Mouse (Mus musculus) embryo, embryonic 10.5 days (tissue): ENCODE results near the gene Hdhd3.
A peak's percentile ranks its signal among the peaks of the same experiment; 100 is the strongest.
"Not testable (repeated sequence)": the region's sequence is repeated elsewhere in the genome, so short reads cannot be mapped to it uniquely, and the experiment has no call there.

Experiments
- DNase-seq: peaks from one replicate; pipeline ENCODE4 v3.0.0-alpha.2; 2015; ENCODE audit warnings: low spot score

Gene Hdhd3

DNA sequence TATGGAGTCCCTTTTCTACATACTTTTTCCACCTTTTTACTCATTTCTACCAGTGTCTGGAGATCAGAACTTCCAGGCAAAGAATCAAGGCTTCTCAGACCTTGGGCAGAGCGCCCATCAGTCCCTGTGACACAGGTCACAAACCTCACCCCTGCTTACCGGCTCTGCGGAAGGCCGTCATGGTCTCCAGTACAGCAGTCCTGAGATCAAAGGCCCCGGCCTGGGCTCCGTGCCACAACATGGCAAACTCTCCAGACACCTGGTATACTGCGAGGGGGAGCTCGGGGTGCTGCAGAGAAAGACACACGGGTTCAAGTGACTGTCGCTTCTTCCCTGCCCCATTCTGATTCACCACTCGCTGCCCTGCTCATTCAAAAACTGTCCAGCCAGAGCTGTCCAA is 6.7 kb upstream of the Hdhd3 start:
- no peak for DNase-seq

DNA sequence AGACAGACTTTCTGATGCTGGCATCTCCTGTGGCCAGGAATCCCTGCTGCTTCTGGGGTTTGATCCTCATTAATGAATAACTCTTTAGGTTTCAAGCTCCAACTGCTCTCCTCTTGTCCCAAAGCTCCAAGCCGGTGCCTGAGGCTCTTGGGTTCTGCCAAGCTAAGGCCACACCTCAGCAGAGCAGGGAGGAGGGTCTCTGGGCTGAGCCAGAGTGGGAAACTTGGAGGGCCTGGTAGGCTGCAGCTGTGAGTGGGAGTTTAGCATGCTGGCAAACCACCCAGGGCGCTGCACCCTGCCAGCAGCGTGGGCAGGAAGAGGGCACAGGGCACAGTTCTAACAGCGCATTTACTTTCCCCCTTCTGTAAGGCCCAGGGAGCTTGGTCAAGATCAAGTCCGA is 5.6 kb upstream of the Hdhd3 start:
- no peak for DNase-seq

DNA sequence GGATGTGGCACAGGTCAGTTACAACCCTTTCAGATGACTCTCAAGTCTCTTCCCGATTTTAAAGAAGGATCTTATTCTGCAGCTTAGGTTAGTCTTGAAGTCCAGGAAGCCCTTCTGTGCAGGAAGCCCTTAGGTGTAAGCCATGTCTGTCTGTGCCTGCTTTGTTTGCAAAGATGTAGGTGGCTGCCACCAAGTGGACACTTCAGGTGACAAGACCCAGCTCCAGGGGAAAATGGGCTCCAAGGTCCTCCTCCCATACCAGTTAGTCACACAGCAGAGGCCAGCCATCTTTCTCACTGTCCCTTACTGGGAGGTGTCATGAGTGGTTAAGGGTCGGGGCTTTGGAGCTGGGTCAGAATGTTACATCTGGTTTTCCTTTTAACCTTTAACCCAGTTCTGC is 3.5 kb upstream of the Hdhd3 start:
- DNase-seq: peak; percentile 37

DNA sequence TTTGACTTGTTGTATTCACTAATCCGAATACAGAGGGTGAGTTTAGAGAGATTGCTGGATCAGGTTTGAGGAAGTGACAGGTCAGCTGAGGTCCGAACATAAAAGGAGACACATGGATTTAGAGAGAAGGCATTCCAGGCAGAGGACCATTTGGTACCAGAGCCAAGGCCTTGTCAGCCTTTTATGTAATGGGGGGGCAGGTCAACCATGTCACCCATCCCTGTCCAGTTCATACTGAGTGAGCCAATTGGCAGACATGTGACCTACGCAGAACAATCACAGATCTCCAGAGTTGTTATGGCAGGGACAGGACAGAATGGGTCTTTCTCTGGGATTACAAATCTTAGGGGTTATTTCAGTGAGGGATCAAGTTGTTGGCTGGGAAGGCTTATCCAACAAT is 2.7 kb upstream of the Hdhd3 start:
- no peak for DNase-seq

DNA sequence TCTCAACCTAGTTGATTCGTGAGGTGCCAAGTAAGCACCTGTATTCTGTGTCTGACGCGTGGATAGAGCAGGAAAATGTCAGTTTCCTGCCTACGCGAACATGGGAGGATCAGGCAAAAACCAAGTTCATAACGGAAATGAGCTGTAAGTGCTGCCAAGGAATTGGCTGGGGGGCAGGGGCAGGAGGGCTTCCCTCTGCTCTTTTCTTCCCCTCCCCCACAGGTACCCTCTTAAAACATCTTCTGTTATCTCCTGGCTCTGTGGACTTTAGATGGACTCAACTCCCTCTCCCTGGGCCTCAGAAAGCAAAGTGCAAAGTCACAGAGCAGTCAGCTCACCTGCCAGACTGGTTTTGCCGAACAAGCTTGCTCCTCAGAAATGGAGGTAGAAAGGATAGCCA is 298 bp downstream of the Hdhd3 start:
- no peak for DNase-seq

DNA sequence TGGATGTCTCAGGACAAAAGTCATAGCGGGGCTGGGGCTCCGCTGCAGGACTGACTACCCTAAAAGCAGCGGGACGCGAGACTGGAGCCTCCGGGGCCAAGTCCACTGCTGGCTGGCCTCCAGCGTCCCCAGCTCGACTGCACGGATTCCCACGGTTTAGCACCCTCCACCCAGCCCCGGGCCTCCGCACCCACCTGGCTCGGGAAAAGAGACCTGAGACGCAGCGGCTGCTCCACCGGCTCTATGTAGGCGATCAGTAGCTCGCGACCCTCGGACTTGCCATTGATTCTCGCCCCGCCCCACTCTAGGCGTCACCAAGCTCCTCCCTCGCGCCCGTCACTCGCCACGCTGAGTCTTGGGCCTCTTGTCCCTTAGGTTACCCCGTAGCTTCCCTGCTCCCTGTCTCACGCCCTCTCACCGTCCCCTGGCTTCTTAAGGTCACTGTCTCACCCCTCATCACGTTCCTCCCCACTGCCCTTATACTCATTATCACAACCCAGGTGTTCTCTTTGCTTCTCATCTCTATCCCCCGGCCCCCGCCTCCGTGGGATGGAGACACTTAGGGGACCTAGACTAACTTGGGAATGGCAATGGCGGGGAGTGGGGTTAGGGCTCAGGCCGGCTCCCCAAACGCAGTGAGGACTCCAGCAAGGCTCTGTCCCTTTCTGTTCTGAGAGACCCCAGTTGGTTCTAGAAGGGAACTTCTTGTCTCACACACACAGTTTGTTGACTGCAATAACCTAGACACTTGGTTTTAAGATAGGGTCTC is 1.1 kb downstream of the Hdhd3 start:
- peak; percentile 96 for DNase-seq

DNA sequence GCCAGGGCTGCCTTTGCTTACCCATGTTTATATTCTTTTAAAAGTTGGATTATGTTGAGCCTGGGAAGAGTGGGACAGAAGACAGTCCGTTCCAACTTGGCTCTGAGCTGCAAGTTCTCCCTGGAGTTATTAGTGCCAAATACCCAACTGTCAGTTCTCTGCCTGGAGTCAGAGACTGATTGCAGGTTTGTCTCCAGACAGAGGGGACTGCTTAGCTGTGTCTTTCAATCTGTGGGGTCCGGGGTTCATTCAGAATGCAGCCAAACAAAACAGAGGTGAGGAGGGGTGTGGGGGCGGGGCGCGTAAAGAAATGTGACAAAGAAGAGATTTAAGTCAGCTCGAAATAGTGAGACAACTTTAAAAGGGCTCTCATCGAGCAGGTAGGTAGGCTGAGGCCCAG is 1.7 kb downstream of the Hdhd3 start:
- no peak for DNase-seq

DNA sequence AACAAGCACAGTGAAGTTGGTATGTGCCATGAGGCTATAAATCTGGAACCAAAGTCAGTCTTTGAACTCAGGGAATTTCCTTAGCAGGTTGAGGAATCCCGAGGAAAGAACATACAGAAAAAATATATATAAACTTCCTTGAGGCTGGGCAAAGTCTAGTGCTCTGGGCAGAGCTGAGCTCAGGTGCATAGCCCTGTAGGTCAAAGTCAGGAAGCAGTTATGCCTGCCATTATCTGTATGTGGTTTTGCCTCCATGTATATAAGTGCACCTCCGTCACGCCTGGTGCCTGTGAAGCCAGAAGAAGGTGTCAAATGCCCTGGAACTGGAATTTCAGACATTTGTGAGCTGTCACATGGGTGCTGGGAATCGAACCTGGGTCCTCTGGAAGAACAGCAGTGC is 2.5 kb downstream of the Hdhd3 start:
- no peak for DNase-seq

DNA sequence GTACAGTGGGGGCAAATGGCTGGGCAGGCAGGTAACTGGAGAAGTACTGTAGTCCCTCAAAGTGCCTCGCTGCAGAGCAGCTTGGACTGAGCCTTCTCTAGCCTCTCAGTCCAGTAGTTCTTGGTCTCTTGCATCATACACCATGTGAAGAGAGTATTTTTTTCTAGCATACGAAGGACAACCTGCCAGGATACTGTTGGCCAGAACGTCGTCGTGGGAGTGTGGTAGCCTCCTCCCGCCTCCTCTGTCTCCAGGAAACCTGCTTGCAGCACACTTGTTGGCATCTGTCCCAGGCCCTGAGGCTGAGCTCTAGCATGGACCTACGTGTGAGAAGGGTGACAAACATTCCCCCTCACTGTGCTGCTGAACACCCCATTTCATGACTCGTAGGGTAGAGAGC is 6.5 kb downstream of the Hdhd3 start:
- no peak for DNase-seq

DNA sequence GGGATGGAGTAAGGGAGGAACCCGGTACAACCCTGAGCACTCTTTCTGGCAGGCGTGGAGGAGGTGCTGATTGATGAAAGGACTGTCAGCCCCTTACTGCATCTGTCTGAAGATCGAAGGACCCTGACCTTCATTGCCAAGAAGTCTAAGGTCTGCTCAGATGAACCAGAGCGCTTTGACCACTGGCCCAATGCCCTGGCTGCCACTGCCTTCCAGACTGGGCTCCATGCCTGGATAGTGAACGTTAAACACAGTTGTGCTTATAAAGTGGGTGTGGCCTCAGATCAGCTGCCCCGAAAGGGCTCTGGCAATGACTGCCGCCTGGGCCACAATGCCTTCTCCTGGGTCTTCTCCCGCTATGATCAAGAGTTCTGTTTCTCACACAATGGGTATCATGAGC is 7.3 kb downstream of the Hdhd3 start:
- no peak for DNase-seq

DNA sequence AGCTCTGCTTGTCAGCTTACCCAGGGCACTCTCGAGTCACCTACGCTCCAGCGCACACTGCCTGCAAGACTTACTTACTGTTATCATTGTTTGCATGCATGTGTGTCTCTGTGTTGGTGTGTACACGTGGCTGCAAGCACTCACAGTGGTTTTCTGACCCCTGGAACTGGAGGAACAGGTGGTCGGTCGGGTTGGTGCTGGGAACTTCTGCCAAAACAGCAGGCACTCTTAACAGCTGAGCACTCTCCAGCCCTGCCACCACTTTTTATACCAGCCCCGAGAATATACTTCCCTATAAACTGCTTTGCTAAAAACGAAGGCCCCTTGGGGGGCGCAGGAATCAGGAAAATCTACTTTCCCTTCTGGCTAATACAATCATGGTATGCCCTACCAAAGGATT is 9.0 kb downstream of the Hdhd3 start:
- no peak for DNase-seq

DNA sequence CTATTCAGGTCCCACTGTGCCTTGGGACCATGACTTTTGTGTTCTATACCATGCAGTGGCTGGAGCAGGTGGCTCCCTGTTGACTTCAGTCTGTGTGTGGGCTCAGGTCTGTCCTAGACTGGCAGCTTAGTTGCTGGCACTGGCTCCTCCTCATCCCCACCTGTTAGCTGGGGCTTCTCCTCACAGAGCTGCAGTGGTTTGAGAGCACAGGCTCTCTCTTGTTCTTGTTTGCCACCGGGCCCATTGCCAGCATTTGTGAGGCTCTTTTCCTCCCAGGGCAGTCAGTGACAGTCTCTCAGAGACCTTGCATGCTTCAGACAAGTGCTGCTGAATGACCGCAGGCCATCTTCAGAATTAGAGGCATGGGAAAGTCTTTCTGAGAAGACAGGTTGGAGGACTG is 10.6 kb downstream of the Hdhd3 start:
- no peak for DNase-seq

DNA sequence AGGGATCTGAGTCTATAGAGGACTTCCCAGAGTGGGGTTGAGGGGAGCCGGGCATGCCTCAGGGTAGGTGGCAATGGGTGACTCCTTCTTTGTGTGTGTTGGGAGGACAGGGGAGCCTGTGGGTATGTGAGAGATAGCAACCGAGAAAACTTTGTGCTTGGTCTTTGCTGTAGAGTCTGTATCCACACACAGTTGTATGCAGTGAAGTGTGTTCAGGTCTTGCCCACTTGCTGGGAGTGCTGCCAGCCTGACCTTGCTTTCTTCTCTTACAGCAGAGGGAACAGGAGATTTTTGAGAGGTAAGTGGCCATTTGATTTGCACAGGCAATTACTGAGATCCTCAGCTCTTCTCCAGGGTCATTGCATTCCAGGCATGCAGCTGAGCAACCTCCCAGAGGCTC is 15.4 kb downstream of the Hdhd3 start:
- DNase-seq: no peak

DNA sequence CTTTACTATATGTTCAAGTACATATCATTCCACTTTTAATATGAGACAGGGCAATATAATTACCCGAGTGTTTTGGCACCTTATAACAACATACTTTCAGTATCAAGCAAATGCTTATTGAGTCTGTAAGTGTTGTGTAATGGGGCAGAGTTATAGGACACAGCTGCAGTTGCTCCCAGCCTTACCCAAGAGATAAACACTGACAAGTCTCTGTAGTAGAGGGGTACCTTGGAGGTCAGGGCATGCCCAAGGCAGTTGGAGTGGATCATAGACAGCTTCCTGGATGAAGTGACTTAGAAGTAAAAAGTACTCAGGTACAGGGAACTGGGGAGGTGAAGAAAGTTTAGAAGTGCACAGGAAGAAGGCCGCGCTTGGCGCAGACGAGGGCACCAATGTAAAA is 16.1 kb downstream of the Hdhd3 start:
- DNase-seq: no peak

DNA sequence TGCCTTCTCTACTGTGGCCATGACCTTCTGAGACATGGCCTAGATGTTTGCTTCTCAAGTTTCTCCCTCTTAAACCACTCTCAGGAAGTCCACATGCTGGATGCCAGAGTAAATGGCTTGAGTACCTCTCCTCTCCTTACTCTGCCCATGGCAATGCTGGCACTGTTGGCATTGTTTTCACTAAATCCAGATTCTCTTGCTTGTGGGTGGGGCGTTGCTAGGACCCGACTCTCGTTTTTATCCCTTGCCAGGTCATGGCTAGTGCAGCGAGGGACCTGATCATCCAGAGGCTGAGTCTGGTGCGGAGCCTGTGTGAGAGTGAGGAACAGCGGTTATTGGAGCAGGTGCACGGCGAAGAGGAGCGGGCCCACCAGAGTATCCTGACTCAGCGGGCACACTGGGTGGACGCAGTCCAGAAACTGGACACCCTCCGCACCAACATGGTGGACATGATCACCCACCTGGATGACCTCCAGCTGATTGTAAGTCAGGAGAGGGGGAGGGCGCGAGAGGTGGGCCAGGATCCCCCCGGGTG is 17.0 kb downstream of the Hdhd3 start:
- DNase-seq: no peak

DNA sequence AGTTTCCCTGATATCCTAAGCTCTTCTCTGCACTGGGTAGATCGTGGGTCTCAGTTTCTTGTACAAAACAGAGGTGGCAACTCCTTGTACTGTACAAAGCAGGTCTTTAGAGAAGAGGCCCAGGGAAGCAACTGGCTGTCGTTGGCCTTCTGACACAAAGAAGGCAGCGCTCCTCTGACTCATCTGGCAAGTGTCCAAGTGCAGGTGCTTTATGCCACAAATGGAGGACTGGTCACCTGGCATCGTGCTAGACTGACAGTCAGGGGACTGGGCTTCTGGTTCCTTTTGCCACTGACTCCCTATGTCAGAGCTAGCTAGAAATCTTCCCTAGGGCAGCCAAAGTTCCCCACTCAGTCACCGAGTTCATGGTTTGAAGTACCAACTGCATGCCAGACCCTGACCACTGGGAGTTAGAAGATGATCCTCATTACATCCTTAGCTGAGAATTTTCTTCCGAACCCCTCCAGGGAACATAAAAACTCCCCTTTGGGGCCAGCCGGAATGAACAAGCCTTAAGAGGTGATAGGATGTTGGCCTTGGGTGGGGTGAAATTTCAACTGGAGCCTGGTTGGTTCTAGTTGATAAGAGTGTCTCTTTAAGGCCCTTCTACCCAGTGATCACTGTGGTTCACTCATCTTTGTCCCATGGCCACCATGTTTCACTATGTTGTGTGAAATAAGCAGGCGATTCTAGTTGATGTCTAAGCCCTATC is 17.7 kb downstream of the Hdhd3 start:
- DNase-seq: no peak

DNA sequence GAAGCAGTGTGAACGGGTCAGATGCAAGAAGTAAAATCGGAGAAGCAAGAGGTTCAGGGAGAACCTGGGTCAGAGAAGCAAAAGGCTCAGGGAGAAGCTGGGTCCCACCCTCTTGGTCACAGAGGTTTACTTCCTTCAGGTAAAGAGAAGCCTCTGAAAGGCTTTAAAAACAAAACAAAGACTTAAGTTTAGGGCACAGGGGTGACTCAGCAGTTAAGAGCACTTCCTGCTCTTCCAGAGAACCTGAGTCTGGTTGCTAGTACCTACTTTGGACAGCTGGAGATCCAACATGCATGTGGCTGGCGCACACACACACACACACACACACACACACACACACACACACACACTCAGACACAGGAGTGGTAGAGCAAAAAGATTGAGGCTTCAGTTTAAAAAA is 18.3 kb downstream of the Hdhd3 start:
- no peak for DNase-seq

DNA sequence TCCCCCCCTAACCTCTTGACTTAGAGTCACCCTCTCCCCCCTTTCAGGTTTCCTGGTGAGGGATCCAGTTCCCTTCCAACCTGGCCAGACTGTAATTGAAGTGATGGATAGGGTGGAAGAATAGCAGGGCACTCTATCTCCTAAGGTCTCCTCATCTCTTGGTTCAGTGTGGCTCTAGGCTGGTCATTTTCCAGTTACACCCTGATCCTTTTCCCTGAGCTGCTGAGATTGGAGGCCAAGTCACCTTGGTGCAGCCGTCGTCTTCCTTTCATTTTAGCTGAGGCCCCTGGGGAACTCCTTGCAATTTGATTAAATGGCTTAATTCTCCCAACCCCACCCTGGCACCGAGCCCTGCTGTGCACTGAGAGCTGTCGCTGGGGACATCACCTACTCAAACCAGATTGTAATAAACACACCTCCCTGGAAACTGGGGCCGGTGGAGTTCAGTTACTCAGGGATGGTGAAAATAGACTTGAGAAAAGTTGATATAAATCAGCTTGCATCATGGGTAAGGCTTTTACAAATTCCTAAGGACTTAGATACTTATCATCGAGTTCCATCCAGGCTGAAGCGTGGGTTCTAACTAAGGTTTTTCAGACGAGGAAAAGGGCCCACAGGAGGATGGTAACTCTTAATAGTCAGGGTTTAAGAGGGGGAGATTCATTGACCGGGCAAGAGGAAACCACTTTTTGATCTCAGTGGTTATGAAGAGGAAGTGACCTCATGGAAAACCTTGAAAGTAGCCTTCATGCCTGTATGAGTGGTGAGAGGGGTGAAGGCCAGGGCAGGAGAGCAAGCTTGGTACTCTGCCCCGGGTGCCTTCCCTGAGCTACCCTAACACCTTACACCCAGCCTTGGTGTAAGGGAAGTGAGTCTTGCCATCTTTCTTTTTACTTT is 22.3 kb downstream of the Hdhd3 start:
- peak; percentile 8 for DNase-seq

DNA sequence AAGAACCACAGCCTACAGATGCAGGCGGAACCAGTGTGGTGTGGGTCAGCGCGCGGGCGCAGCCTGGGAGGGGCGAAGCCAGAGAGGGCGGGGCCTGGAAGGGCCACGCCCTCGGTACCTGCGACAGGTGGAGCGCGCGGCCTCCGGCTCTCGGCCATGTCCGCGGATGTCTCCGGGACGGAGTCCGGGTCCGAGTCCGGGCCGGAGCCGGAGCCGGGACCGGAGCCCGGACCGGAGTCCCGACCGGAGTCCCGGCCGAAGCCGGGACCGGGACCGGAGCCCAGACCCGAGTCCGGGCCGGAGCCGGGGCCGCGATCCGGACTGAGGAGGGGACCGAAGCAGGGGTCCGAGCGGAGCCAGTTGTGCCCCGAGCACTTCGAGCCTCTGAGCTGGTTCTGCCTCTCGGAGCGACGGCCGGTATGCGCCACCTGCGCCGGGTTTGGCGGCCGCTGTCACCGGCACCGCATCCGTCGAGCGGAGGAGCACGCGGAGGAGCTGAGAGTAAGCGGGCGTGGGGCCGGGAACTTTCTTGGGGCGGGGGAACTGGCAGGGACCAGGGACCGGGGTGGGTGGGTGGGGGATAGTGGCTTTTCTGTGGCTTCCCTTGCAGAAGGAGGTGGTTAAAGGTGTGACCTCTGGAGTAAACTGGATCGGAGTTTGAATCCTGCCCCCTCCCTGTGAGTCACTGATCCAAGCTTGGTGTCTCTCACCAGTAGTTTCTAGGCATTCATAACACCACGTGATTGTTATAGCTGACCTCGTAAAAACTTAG is 23.1 kb downstream of the Hdhd3 start, which contains the start of gene Bspry:
Gene Bspry, plus strand, starts transcription at position 117 of the 772 bp plus-strand sequence.
- peak; percentile 44 for DNase-seq

DNA sequence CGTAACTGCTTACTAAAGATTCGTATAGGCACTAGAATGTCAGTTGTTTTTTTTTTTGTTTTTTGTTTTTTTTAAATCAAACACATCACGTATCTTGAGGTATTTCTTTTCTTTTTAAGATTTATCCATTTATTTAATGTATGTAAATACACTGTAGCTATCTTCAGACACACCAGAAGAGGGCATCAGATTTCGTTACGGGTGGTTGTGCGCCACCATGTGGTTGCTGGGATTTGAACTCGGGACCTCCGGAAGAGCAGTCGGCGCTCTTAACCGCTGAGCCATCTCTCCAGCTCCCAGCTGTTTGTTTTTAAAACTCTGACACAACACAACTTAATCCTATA is 23.7 kb downstream of the Hdhd3 start:
- not testable (repeated sequence) for DNase-seq

DNA sequence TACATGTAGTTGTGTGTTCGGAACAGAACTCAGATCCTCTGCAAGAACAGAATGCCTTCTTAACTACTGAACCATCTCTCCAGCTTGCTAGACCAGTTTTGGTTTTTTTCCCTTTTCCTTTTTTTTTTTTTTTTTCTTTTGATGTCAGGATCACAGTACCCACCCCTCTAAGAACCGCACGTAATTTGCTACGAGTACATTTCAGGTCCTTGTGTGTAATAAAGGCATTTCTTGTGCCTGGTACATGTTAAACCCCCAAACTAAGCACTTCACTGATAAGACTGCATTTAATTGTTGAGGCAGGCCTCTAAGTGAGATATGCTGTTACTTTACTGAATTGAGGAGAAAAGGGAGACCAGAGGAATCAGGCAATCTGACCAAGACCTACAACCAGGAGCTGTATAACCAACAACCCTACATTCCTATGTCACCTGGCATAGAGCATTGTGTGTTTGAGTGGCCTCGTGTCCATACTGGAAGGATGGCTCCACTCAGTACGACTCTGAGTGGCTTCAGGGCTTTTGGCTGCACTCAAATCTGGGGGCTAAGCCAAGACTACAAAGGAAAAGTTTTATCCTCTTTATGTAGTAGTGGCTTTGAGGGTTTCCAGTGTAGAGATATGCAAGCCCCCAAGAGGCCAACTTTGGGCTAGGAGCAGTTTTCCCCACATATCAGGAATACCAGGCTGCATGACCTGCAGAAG is 25.6 kb downstream of the Hdhd3 start:
- DNase-seq: no peak
